Mouse (Mus musculus): ENCODE results near the gene Mrps18c.

Gene Mrps18c

DNA sequence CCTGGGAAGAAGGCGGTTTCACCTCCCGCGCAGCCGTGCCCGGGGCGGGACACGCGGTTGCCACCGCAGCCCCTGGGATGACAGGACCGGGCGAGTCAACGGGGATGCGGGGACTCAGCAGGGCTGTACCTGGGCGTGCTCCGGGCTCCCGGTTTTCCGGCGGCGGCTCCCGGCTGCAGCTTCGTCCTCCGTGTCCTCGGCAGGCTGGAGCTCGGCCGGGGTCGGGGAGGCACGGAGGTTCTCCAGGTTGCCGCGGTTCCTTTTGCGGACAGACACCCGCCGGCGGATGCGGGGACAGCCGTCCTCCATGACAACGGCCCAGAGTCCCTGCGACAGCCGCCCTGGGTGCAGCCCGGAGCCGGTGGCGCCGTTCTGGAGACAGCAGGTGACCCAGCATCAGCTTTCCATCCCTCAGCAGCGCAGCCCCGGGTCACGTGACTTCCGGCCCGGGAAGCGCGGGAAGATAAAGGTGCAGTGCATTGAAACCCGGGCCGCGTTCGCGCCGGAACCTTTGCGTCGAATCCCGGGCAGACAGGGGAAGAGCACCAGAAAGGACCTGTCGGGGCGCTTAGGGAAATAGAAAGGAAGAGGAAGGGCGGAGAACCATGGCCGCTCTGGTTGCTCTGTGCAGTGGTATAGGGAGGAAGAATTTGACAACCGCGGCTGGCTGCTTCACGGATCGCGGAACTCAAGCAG, at the start of gene Mrps18c, which contains the start of gene Helq:
Mrps18c (plus strand) TSS at position 463 of the 696 bp plus-strand sequence.
Helq (minus strand) TSS at position 434 of the 696 bp plus-strand sequence.
- DNase-seq = peak; percentile 93 to 96

DNA sequence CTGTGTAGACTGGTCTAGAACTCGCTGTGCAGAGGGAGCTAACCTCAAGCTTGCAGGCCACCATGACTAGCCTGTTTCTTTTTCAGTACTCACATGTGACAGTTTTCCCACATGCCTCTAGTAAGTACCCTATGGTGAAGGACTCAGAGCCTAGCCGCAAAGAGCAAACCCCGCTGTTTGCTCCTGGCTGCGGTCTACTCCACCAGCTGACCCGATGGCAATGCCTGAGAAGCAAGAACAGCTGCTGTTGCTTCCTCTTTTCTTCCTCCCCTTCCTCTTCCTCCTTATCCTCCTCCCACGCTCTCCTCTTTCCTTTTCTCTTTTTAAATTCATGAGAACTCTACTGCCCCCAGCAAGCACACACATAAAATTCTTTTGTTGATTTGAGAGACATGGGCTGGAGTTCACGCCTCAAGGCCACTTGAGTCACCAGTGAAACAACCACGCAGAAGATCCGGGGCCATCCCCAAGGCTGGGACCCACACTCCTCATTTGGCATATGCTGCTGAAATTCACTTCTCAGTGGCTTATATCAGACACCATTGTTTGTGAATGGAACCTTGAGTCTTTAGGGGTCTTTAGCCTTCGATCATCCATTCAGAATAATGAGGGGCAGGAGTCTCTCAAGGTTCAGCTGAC, 47.7 kb upstream of the Mrps18c start:
- no peak for DNase-seq

DNA sequence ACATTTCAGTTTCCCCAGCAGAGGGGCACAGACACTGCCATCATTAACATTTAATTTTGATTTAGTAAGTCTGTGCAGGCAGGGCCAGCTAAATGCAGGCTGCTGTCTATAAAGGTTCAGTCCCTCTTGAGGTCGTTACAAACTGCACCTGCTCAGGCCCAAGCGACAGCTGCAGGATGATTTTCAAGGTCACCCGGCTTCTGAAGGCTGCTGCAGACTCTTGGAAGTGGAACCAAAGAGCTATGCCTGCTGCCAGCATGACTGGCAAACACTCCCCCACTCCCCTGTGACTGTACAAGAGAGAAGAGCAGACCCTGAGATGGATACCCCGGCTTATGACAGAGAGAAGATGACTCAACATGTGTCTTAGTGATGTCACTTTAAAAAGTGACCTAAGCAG, 46.8 kb upstream of the Mrps18c start:
- DNase-seq = no peak

DNA sequence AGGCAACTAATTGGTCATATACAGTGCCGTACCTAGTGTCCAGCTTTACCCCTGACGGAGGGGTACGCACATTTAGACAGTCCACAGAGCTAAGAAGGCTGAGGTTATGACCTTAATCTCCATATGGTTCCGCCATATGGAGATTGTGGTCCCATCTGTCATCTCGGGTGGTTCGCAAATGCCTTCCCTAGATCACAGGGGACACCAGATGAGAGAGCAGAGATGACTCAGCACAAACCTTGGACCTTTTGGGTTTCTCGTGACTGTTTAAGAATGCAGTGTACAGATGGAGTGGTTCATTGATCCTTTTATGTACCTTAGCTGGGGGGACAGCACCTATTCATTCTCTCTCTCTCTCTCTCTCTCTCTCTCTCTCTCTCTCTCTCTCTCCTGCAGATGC, 45.0 kb upstream of the Mrps18c start:
- DNase-seq = no peak

DNA sequence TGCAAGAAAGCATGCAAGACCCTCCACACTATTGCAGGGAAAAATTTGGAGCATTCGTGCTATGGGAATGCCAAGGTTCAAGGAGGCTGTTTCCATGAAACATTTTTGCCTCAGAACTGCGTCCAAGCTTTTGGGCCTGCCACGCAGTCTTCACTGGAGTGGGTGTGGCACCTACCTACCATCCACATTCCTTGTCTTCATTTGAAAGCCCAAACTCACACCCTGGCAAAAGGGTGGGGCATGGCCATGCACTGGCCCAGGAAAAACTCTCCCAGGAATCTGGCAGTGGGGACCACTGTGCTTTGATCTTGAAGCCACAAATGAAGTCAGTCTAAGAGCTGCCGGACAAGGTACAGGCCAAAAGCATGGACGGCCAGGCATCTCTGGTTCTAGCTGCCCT, 40.3 kb upstream of the Mrps18c start:
- DNase-seq = no peak

DNA sequence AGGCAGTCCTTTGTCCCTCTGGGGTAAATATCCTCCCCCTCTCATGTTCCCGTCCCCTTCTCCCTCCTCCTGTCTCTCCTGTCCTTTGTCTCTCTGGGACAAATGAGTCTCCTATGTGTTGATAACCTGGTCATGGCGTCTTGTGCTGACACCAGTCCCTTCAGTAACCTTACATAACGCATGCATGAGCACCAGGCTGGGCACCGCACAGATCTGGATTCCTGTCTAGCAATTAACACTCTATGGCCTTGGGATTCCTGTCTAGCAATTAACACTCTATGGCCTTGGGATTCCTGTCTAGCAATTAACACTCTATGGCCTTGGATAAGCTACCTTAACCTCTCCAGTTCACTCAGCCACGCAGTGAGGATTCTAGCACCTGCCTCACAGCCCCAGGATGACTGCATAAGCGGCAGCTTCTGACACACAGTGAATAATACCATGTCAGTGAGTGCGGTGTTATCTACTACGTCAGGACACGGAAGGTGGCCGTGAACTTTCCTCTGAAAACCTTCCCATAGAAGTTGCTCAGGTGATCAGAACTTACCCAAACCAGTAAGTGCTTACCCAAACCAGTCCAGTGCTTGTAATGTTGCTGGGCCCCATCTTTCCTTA, 38.3 kb upstream of the Mrps18c start:
- DNase-seq = no peak

DNA sequence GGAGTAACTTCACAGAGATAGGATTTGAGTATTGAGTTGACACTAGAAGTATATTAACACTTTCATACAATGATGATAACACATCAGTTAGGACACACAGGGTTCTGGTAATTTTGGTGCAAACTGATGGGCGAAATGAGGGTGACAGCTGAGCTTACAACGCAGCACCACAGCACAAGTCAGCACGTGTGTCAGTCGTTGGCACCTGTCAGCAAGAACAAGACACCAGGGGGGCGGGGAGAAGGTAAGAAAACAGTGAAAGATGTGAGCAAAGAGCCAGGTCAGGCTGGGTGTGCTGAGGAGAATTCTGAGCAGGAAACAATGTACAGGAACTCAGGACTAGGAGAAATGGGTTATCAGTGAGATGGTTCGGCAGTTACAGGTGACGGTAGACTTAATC, 36.7 kb upstream of the Mrps18c start:
- DNase-seq = no peak

DNA sequence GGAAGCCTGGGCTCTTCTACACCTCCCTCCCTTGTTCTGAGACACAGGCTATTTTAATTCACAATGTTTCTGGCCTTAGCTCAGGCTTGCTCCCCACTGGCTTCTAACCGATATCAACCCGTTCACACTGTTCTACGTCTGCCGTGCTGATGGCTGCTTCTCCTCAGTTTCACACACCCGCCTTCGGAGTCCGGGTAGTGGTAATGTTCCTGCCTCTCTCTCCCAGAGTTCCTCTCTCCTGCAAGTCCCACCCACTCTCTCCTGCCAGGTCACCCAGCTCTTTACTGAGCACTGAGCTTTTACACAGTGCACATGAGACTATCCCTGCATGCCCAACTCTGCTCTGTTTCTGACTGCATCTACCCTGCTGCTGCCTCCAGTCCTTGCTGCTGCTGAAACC, 32.4 kb upstream of the Mrps18c start:
- DNase-seq = no peak

DNA sequence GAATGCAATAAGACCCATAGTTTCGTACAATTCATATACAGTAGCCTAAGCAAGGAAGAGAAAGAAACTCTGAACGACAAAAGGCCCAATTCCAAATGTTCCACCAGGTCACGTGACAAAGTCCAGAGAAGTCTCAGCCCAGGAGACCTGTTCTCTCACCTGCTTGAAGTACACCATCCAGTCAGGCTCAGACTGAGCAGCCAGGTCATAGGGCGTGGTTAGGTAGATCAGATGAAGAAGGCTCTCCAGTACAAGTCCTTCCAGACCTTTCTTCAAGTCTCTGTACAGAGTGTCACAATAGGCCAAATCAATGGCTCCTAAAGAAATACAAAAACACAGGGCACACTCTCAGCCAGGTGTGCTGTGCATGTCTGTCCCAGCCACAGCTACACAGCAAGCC, 26.9 kb upstream of the Mrps18c start:
- DNase-seq = no peak

DNA sequence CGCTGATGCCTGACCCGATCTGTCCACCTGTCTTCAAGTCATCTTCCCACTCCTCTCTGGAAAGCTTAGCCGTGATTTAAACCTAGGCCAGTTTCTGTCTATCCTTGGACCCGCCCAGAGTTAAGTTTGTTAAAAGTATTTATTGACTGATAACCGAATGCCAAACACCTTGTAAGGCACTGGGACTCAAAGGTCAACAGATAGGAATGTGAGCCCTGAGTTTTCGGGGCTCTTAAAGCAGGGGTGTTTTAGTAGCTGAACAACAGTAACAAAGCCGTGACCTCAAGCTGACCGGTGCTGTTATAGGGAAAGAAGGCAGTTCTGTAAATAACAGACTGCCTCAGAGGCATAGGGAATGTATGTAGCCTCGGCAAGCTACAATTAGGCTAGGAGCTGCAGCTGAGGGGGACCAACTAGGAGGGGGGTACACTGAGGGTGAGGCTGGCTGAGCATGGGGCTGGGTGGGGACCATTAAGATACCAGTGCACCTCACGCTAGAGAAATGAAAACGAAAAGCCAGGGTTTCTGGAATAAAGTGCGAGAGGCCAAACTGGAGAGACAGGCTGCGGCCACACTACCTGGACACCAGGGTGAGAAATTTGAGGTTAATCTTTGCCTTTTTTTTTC, 22.5 kb upstream of the Mrps18c start:
- DNase-seq = no peak

DNA sequence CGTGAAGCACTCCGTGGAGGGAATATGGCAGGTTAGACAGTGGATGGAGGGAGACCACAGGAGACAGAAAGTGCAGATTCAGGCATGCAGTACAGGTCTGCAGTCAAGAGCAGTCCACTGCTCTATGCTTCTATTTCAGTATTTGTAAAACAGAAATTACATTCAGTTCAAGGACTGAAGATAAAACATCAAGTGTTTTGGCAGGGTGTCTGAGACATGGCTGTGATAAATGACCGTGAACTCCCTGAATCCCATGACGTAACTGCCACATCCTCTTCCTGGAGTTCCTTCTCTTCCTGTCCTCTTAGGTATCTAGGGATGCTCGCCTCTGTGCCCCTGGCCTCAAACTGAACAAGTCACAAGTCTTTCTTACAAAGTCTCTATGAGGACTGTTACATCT, 21.5 kb upstream of the Mrps18c start:
- DNase-seq = no peak

DNA sequence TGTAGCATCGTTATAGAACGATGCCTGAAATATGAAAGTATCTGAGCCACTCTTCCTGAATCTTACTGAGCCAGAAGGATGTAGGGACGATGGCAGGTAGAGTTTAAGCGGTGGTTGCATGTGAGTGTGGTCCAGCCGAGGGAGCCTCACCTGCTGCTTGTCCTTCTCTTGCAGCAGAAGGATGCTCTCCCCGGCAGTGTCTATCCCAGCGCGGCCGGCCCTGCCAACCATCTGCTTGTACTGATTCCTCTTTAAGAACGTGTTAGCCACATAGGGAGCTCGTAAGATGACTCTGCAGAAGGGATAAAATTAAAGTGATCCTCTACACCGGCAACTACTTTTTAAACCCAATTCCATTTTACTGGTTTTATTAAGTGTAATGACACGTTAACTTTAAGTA, 19.4 kb upstream of the Mrps18c start:
- DNase-seq = no peak

DNA sequence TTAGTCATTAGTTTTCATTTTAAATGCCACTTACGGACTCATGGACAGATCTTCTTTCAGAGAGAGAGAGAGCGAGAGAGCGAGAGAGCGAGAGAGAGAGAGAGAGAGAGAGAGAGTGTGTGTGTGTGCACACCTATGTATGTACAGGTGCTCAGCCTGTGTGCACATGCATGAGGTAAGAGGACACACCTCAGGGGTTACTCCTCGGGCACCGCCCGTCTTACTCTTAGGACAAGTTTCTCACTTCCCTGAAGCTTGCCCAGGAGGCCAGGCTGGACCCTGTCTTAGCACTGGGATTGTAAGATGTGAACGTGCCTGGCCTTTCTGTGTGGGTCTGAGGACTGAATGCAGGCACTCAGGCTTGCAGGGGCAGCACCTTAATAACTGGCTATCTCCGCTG, 10.9 kb upstream of the Mrps18c start:
- no peak for DNase-seq

DNA sequence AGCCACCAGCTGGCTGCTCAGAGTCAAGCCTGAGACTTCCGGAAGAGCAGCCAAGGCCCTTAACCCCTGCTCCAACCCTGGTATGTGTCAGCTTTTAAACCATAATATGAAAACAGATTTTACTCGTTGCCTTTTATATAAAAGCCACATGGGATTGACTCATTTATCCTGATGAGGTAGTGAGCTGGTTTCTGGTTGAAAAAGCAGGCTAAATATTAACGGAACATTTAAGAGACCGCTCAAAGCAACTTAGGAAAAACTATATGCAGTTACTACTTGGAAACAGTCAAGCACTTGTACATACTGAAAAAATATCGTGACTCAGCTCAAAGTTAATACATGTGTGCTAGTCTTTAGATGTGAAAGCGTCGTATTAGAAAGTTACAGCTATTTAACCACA, 6.2 kb upstream of the Mrps18c start:
- no peak for DNase-seq

DNA sequence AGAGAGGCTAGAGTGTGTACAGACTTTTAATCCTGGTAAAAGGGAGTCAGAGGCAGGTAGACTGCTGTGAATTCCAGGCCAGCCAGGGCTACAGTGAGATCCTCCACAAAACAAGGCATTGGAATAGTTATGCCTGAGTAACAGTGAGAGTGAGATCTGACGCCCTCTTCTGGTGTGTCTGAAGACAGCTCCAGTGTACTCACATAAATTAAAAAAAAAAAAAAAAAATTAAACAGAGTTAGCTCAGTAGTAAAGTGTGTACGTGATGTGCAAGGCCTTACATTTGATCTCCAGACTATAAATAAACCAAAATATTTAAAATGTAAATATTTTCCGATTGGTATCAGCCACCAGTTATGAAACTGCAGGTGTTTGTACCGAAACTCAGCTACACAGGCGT, 4.3 kb upstream of the Mrps18c start:
- no peak for DNase-seq

DNA sequence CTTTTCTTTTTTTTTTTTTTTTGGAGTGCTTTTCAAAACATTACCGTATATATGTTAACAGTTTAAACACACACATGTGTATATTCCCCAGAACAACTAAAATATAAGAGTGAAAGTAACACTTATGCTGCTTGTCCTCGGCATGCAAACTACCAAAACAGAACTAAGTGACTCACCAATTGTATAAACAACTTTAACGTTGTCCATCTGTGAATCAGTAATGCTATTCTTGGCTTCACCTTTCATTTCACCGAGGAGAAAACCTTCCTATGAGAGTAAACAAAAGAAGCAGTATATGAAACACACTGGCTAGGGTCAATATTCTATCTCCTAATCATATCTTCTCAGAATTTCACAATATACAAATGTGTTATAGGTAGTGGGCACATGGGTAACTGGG, 19.9 kb downstream of the Mrps18c start:
- no peak for DNase-seq

DNA sequence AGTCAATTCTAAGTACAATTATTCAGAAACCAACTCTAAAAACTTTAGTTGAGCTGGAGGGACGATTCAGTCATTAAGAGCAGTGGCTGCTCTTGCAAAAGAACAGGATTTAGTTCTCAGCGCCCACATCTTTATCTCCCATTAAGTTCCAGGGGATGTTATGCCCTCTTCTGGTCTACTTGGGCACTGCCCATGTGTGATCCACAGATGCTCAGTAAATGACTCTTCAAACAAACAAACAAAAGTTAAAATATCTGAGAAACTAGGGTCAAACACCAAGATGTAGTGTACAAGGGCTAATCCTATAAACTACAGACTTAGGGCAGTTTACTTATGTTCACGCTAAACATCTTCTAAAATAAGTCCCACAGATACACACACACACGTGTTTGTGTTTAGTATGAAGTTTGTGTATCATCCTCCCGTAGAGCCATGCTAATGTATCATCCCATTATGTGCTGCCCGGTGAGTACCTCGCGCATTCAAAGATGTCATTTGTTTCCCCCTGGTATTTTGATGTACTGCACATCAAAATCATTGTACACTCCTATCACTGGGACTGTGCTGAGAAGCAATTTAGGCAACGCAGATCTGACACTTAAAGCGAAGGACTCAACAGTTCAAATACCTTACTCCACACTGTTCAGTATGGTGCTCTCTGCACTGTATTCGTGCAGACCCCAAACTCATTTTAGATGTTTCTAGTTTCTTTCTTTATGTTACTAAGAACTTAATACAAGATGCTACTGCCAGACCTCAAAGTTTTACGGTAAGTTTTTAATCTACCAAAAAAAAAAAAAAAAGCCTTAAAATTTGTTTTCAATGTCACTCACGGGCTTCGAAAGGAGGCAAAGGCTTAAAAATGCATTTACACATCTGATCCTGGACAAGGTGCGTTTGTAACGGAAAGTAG, 21.4 kb downstream of the Mrps18c start:
- peak in 1 of 2 experiments; percentile 23 for DNase-seq

DNA sequence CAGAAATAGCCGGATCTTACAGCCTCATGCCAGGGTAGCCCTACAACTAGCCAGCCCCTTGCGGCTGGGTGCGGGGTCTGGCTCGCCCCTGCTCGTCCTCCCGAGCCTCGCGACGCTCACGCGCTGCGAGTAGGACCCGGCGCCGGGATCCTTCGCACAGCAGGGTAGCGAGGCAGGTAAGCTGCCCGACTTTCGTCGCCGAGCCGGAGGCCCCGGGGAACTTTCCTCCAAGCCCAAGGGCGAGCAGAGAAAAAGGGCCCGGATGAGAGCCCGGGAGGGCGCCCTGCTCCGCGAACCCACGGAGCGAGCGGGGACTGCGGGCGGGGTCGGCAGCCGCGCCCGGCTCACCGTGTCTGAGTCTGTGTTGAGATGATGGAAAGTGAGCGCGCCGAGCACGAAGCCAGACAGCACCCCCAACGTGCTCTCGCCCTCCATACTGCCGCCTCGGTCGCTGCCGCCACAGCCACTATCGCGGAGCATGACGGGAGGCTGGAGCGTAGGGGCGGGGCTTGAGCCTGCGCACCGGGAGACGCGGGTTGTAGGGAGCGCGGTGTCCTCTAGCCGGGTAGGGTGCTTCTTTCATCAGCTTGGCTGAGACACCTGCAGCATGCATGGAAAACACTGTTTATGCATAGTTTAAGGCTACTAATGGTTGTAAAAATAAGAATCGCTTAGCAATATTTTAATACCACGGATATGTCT, 22.2 kb downstream of the Mrps18c start, which contains the start of gene Abraxas1:
Abraxas1 (minus strand) TSS at position 483 of the 702 bp plus-strand sequence.
- peak; percentile 90 to 93 for DNase-seq

DNA sequence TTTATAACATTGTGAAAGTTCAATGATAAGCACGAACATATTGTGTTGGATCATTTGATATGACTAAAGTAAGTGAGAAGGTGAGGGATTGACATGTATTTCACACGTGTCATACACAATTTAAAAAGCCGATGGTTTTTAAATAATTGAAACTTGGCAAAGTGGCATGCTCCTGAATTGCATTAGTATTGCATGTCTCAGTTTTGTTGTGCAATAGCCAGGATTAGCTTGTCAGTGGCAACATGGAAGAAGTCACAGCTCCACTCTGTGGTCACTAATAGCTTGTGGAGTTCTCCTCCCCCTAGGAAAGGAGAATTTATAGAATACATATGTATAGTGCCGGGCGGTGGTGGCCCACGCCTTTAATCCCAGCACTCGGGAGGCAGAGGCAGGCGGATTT, 22.9 kb downstream of the Mrps18c start:
- no peak for DNase-seq

DNA sequence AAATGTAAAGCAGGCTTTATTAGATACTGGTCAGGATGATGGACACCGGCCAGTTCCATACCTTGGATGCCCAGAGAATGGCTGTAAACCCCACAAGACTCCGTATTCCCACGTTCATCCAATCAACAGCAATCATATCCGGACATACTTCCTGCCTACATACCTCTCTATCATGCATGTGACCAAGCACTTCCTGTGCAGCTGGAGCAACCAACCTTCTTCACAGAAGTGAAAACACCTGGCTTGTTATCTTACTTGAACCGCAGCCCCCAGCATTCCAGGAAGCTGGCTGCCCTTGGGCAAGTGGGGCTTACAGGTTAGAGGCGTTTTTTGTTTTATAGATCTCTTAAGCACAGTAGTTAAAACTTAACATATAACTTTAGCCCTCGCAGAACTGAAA, 24.4 kb downstream of the Mrps18c start:
- DNase-seq = no peak

DNA sequence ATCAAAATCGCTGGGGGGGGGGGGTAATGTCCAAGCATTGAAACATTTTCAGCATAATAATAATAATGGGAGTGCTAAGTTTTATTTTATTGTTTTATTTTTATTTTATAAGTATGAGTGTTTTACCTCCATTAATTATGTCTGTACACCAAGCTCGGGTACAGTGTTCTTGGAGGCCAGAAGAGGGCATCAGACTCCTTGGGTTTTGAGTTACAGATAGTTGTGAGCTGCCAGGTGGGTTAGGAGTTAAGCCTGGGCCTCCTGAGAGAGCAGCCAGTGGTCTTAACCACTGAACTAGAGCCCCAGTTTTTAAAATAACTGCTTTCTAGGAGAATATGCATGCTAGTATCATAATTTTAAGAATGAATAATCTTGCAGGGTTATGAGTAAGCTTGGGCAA, 27.5 kb downstream of the Mrps18c start:
- no peak for DNase-seq

DNA sequence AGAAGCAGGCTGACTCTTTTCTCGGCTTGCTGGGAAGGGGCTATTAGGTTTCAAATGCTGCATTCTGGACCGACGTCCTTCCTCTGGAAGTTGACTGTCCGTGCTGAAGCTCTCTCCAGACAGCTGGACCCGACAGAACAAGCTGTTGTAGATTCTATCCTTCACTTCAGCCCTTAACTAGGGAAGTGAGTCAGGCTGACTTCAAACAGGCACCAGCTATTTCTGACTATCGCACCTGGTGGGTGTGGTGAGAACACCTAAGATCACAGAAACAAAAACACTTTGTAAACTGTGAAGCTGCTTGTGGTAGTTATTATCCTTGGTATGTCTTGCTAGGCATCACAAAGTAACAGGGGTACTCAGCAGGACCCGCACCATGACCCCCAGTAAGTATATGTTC, 28.1 kb downstream of the Mrps18c start:
- DNase-seq = no peak

All from kidney, postnatal 25 days (tissue).